Mouse (Mus musculus) ES-E14 (cell line): ENCODE measurements around the gene Ppdpf. TPM values are rescaled to one million over a fixed set of nuclear protein-coding genes. Genes with fewer than 3 reads are reported as not detected.

ENCODE experiments used
- DNase-seq: peaks from one replicate; pipeline ENCODE4 v3.0.0-alpha.2; 2013; ENCODE audit warnings: low read depth, low spot score
- H3K27ac ChIP-seq: 2 replicates; pipeline ENCODE4 v1.5.1; 2012; ENCODE audit warnings: low read depth, mild to moderate bottlenecking, low read length, moderate library complexity, mixed read lengths; ENCODE audit not compliant: poor library complexity, insufficient read depth, severe bottlenecking
- H3K36me3 ChIP-seq: 2 replicates; pipeline ENCODE4 v1.6.1; 2012; ENCODE audit warnings: mild to moderate bottlenecking, low read length, moderate library complexity, mixed read lengths; ENCODE audit not compliant: control insufficient read depth, poor library complexity, insufficient read depth, severe bottlenecking
- H3K4me1 ChIP-seq, 2 experiments: fragments of 150-350 bp in 1 of 2; sonication (generic) in 1 of 2; 2 replicates each; pipeline ENCODE4 v1.6.1; 2012; ENCODE audit warnings: low read length in 2 of 2, mild to moderate bottlenecking in 1 of 2, mixed read lengths in 1 of 2; ENCODE audit not compliant: control insufficient read depth in 2 of 2, insufficient read depth in 2 of 2, poor library complexity in 1 of 2
- H3K4me3 ChIP-seq, 2 experiments: fragments of 150-350 bp in 1 of 2; sonication (generic) in 1 of 2; 2 replicates each; pipeline ENCODE4 v1.5.1; 2012; ENCODE audit warnings: low read length in 2 of 2, low read depth in 1 of 2, mild to moderate bottlenecking in 1 of 2, mixed read lengths in 1 of 2; ENCODE audit not compliant: insufficient read depth in 1 of 2, poor library complexity in 1 of 2, severe bottlenecking in 1 of 2
- H3K9ac ChIP-seq: 2 replicates; pipeline ENCODE4 v1.6.1; 2012; ENCODE audit warnings: low read depth, mild to moderate bottlenecking, low read length, mixed read lengths; ENCODE audit not compliant: poor library complexity, insufficient read depth, severe bottlenecking
- H3K9me3 ChIP-seq: fragments of 150-350 bp; sonication (generic); 2 replicates; pipeline ENCODE4 v1.6.1; 2012; ENCODE audit warnings: low read depth, mild to moderate bottlenecking, low read length; ENCODE audit not compliant: control insufficient read depth, insufficient read depth
- CHD2 ChIP-seq: IDR thresholded peaks from 2 replicates; pipeline ENCODE4 v1.6.1; 2014; ENCODE audit warnings: mild to moderate bottlenecking, low read depth, low read length, inconsistent platforms
- HCFC1 ChIP-seq: IDR thresholded peaks from 2 replicates; pipeline ENCODE4 v1.6.1; 2012; ENCODE audit warnings: low read length, inconsistent platforms, borderline replicate concordance; ENCODE audit not compliant: insufficient read depth
- MAFK ChIP-seq: IDR thresholded peaks from 2 replicates; pipeline ENCODE4 v1.6.1; 2014; ENCODE audit warnings: mild to moderate bottlenecking, low read depth, low read length, inconsistent platforms; ENCODE audit not compliant: insufficient read depth
- ZC3H11A ChIP-seq: IDR thresholded peaks from 2 replicates; pipeline ENCODE4 v1.6.1; 2012; ENCODE audit warnings: low read depth, mild to moderate bottlenecking, inconsistent platforms, low read length, borderline replicate concordance
- ZNF384 ChIP-seq: IDR thresholded peaks from 2 replicates; pipeline ENCODE4 v1.6.1; 2012; ENCODE audit warnings: low read depth, low read length, inconsistent platforms
- in situ Hi-C, 2 experiments: fragments of 600-800 bp; cut with MboI; formaldehyde crosslinking; loops; one replicate each; pipeline ENCODE4 v1.15.1; 2025; ENCODE audit warnings: low sequenced_read_pairs in 2 of 2, inconsistent platforms in 1 of 2; ENCODE audit not compliant: unreplicated experiment in 2 of 2
- total RNA-seq: library from RNA; depleted of rRNA; stranded (reverse); fragments of 300-350 nt; gene quantifications from 2 replicates; pipeline ENCODE4 v1.2.3, GENCODE M21; 2012

Ppdpf gene
- total RNA-seq, 1 experiment: 71.8 TPM

GRCm38 (mm10) chr2:181166469-181166868, 20.6 kb upstream of the Ppdpf start:
- H3K36me3 ChIP-seq: no peaks in the 10 kb centered on the region
- in situ Hi-C loops: no loop called here
- H3K27ac ChIP-seq: no peak overlapping the region
- H3K9me3 ChIP-seq: no peaks in the 10 kb centered on the region
- TF ChIP-seq ZNF384: no peak
- no peak for TF ChIP-seq CHD2
- TF ChIP-seq HCFC1: no peak
- TF ChIP-seq ZC3H11A: no peak
- no peak for TF ChIP-seq MAFK
- no peaks in the 10 kb centered on the region for H3K4me1 ChIP-seq
- no peak for DNase-seq
- H3K4me3 ChIP-seq: no peak overlapping the region
- no peak overlapping the region for H3K9ac ChIP-seq

GRCm38 (mm10) chr2:181174646-181175045, 12.4 kb upstream of the Ppdpf start:
- no peak overlapping the region for H3K4me3 ChIP-seq
- no peak overlapping the region for H3K9ac ChIP-seq
- in situ Hi-C loops: no loop called here
- H3K9me3 ChIP-seq: no peaks in the 10 kb centered on the region
- no peak for TF ChIP-seq ZNF384
- no peak for TF ChIP-seq CHD2
- TF ChIP-seq HCFC1: no peak
- TF ChIP-seq MAFK: no peak
- no peak overlapping the region for H3K27ac ChIP-seq
- no peaks in the 10 kb centered on the region for H3K4me1 ChIP-seq
- H3K36me3 ChIP-seq: no peaks in the 10 kb centered on the region
- no peak for DNase-seq

- in situ Hi-C loops: no loop called here
- TF ChIP-seq HCFC1 (no peak), CHD2 (no peak), MAFK (no peak), ZNF384 (no peak), ZC3H11A (no peak)
- no peaks in the 10 kb centered on the region for H3K9me3 ChIP-seq
- H3K4me3 ChIP-seq: no peak overlapping the region
- no peaks in the 10 kb centered on the region for H3K36me3 ChIP-seq
- no peaks in the 10 kb centered on the region for H3K4me1 ChIP-seq
- DNase-seq: no peak
- no peak overlapping the region for H3K27ac ChIP-seq
- no peak overlapping the region for H3K9ac ChIP-seq
Observed at GRCm38 (mm10) chr2:181178015-181178414, 9.0 kb upstream of the Ppdpf start.

- no peak for TF ChIP-seq ZC3H11A
- TF ChIP-seq ZNF384: no peak
- no peak for TF ChIP-seq CHD2
- no peak for TF ChIP-seq MAFK
- TF ChIP-seq HCFC1: no peak
- no peaks in the 10 kb centered on the region for H3K36me3 ChIP-seq
- H3K9ac ChIP-seq: no peak overlapping the region
- no peak overlapping the region for H3K4me3 ChIP-seq
- DNase-seq: no peak
- no peaks in the 10 kb centered on the region for H3K4me1 ChIP-seq
- in situ Hi-C loops: no loop called here
- H3K9me3 ChIP-seq: no peaks in the 10 kb centered on the region
- no peak overlapping the region for H3K27ac ChIP-seq
Observed at GRCm38 (mm10) chr2:181178471-181178870, 8.6 kb upstream of the Ppdpf start.

GRCm38 (mm10) chr2:181180898-181181297, 6.1 kb upstream of the Ppdpf start:
- no peak overlapping the region for H3K27ac ChIP-seq
- no peak overlapping the region for H3K4me3 ChIP-seq
- in situ Hi-C loops: no loop called here
- H3K4me1 ChIP-seq: no peaks in the 10 kb centered on the region
- no peak for DNase-seq
- no peak overlapping the region for H3K9ac ChIP-seq
- no peaks in the 10 kb centered on the region for H3K36me3 ChIP-seq
- TF ChIP-seq HCFC1: no peak
- no peak for TF ChIP-seq ZNF384
- TF ChIP-seq CHD2: no peak
- TF ChIP-seq MAFK: no peak
- TF ChIP-seq ZC3H11A: no peak
- no peaks in the 10 kb centered on the region for H3K9me3 ChIP-seq
